Mouse (Mus musculus): Measurements from ENCODE around the gene Hspe1.

- TF ChIP-seq CTCF (IDR thresholded peaks at IDR 0.05; ENCODE audit: low read depth, low read length) = no peak
- no peak for TF ChIP-seq POLR2A (IDR thresholded peaks at IDR 0.05; ENCODE audit: extremely low read depth, insufficient read depth, low read length)
These were observed 4.1 kb downstream of the Hspe1 start for GRCm38 (mm10) chr1:55092056-55092455.

Measured in liver, adult 2 months (tissue).